12 mouse cellular contexts compared by ENCODE assay signal in genomic region chr13:22013716-22014115, GRCm38 (mm10). TPM values are rescaled to one million over a fixed set of nuclear protein-coding genes. Genes with fewer than 3 reads are reported as not detected.
DNase-seq lines count a peak whose midpoint lies in the region; ATAC-seq lines count a peak whose summit lies in the region.
"Had no signal": no experiment of that assay in that cellular context is flagged by ENCODE, and none has a peak within 500 bp of the region (broad histone marks: within the 10 kb centered on the region; RNA-seq: fewer than 3 reads in every experiment).

No protein-coding gene starts in this region.

- ATAC-seq in forebrain, embryonic 13.5 days, result no peak
- ATAC-seq in kidney, embryonic 14.5 days (ENCODE audit: low FRiP score, low TSS enrichment), result no peak
- no peak for ATAC-seq in neural tube, embryonic 15.5 days (ENCODE audit: low FRiP score)

- no peak overlapping the region for H3K4me2 ChIP-seq in forebrain, embryonic 13.5 days
- H3K4me2 ChIP-seq in kidney, embryonic 14.5 days (replicated peaks; ENCODE audit: low read depth, low read length), result no peak overlapping the region
- H3K4me2 ChIP-seq in neural tube, embryonic 15.5 days, result no peak overlapping the region

- peak overlapping the region; percentile 36 for H3K4me3 ChIP-seq in forebrain, embryonic 10.5 days
- no peak overlapping the region for H3K4me3 ChIP-seq in forebrain, embryonic 13.5 days
- peak overlapping the region; percentile 9; the same call in 1 of the 2 replicates for H3K4me3 ChIP-seq in kidney, embryonic 14.5 days (ENCODE audit: low read length)
- H3K4me3 ChIP-seq in neural tube, embryonic 15.5 days (replicated peaks), result no peak overlapping the region
- H3K4me3 ChIP-seq: layer of hippocampus, adult 2 months; neural tube, embryonic 13.5 days had no signal

- peaks cover 4% of the 10 kb centered on the region; the same call in 1 of the 2 replicates for H3K9me3 ChIP-seq in forebrain, embryonic 10.5 days
- no peaks in the 10 kb centered on the region for H3K9me3 ChIP-seq in forebrain, embryonic 13.5 days (replicated peaks)
- H3K9me3 ChIP-seq in kidney, embryonic 14.5 days (ENCODE audit: control insufficient read depth, low read length), result no peaks in the 10 kb centered on the region
- no peaks in the 10 kb centered on the region for H3K9me3 ChIP-seq in neural tube, embryonic 15.5 days (replicated peaks)

- WGBS in forebrain, embryonic 10.5 days, result 19% methylated on average over 13 of the region's 13 CpGs
- WGBS in forebrain, embryonic 13.5 days, result 17% methylated on average over 13 of the region's 13 CpGs
- 15% methylated on average over 13 of the region's 13 CpGs for WGBS in kidney, embryonic 14.5 days
- 18% methylated on average over 13 of the region's 13 CpGs for WGBS in neural tube, embryonic 15.5 days

- H3K27me3 ChIP-seq in forebrain, embryonic 10.5 days (ENCODE audit: poor library complexity, severe bottlenecking), result peaks cover 85% of the 10 kb centered on the region
- H3K27me3 ChIP-seq in forebrain, embryonic 13.5 days, result peaks cover 89% of the 10 kb centered on the region
- peaks cover 70% of the 10 kb centered on the region for H3K27me3 ChIP-seq in kidney, embryonic 14.5 days (ENCODE audit: control insufficient read depth, insufficient read depth, low read length)
- peaks cover 85% of the 10 kb centered on the region for H3K27me3 ChIP-seq in neural tube, embryonic 15.5 days (replicated peaks)

- no peak overlapping the region for H3K9ac ChIP-seq in forebrain, embryonic 13.5 days
- H3K9ac ChIP-seq in kidney, embryonic 14.5 days (ENCODE audit: low read depth, low read length), result no peak overlapping the region
- H3K9ac ChIP-seq in neural tube, embryonic 15.5 days (replicated peaks), result no peak overlapping the region
- H3K9ac ChIP-seq: hindbrain, embryonic 13.5 days; neural tube, embryonic 13.5 days had no signal

- no peak overlapping the region for H3K27ac ChIP-seq in forebrain, embryonic 10.5 days
- no peak overlapping the region for H3K27ac ChIP-seq in forebrain, embryonic 13.5 days
- H3K27ac ChIP-seq in kidney, embryonic 14.5 days (ENCODE audit: low read depth, low read length), result no peak overlapping the region
- H3K27ac ChIP-seq in neural tube, embryonic 15.5 days (replicated peaks), result no peak overlapping the region
- H3K27ac ChIP-seq: hindbrain, embryonic 13.5 days; layer of hippocampus, adult 2 months; neural tube, embryonic 13.5 days had no signal

- no peaks in the 10 kb centered on the region for H3K36me3 ChIP-seq in forebrain, embryonic 10.5 days (replicated peaks)
- H3K36me3 ChIP-seq in forebrain, embryonic 13.5 days (ENCODE audit: poor library complexity, severe bottlenecking), result no peaks in the 10 kb centered on the region
- H3K36me3 ChIP-seq in kidney, embryonic 14.5 days (ENCODE audit: control insufficient read depth, insufficient read depth, low read length), result no peaks in the 10 kb centered on the region
- no peaks in the 10 kb centered on the region for H3K36me3 ChIP-seq in neural tube, embryonic 15.5 days
- H3K36me3 ChIP-seq: hindbrain, embryonic 13.5 days; neural tube, embryonic 13.5 days had no signal

- peak; percentile 41 for DNase-seq in forebrain, embryonic 10.5 days (ENCODE audit: extremely low spot score, low spot score)
- DNase-seq in kidney, postnatal 14 days, result no peak
- peak; percentile 53 for DNase-seq in neural tube, embryonic 10.5 days (ENCODE audit: extremely low spot score, low spot score)
- no peak for DNase-seq in left cerebral cortex, adult 11 months (ENCODE audit: low spot score)
- DNase-seq in spleen, postnatal 14 days (ENCODE audit: low spot score in 2 of 2), result no peak
- DNase-seq: right cerebral cortex, postnatal 14 days had no signal

- peaks cover 12% of the 10 kb centered on the region for H3K4me1 ChIP-seq in forebrain, embryonic 10.5 days
- peaks cover 3% of the 10 kb centered on the region; the same call in 1 of the 2 replicates for H3K4me1 ChIP-seq in forebrain, embryonic 13.5 days
- H3K4me1 ChIP-seq in kidney, embryonic 14.5 days (ENCODE audit: control insufficient read depth, insufficient read depth, low read length), result no peaks in the 10 kb centered on the region; the same call in 1 of the 2 replicates
- H3K4me1 ChIP-seq in neural tube, embryonic 15.5 days, result no peaks in the 10 kb centered on the region
- H3K4me1 ChIP-seq: hindbrain, embryonic 13.5 days; neural tube, embryonic 13.5 days had no signal

RNA-seq across cellular contexts. Expression of gene Prss16, which starts 4.2 kb away (rescaled TPM):
- polyA plus RNA-seq in forebrain, embryonic 10.5 days (2016; fragmentation: Nextera tagmentation; extraction: Ambion mirVana), result 0.26 and 0.41 TPM in 2 replicates
- polyA plus RNA-seq in forebrain, embryonic 13.5 days (2015; fragmentation: Nextera tagmentation; extraction: Ambion mirVana), result not detected in 2 replicates
- not detected in 2 replicates for polyA plus RNA-seq in kidney, embryonic 14.5 days (2014; fragmentation: Nextera tagmentation; extraction: Ambion mirVana)
- polyA plus RNA-seq in neural tube, embryonic 15.5 days (2015; fragmentation: Nextera tagmentation; extraction: Ambion mirVana), result 0.09 and 167 TPM in 2 replicates

RNA-seq across cellular contexts. Expression of gene Hist1h2ah, which starts 21.7 kb away (rescaled TPM):
- 12.1 and 14.3 TPM in 2 replicates for polyA plus RNA-seq in forebrain, embryonic 10.5 days (2016; fragmentation: Nextera tagmentation; extraction: Ambion mirVana)
- 2.8 and 10.7 TPM in 2 replicates for polyA plus RNA-seq in forebrain, embryonic 13.5 days (2015; fragmentation: Nextera tagmentation; extraction: Ambion mirVana)
- 8.6 and 14.9 TPM in 2 replicates for polyA plus RNA-seq in kidney, embryonic 14.5 days (2014; fragmentation: Nextera tagmentation; extraction: Ambion mirVana)
- polyA plus RNA-seq in neural tube, embryonic 15.5 days (2015; fragmentation: Nextera tagmentation; extraction: Ambion mirVana), result 4.5 TPM in 1 of 2 replicates, not detected in the other
- polyA plus RNA-seq: hindbrain, embryonic 13.5 days had no signal

RNA-seq across cellular contexts. Expression of gene Hist1h2bk, which starts 22.0 kb away (rescaled TPM):
- 6.4 and 7.7 TPM in 2 replicates for polyA plus RNA-seq in forebrain, embryonic 10.5 days (2016; fragmentation: Nextera tagmentation; extraction: Ambion mirVana)
- 7.5 and 10.3 TPM in 2 replicates for polyA plus RNA-seq in forebrain, embryonic 13.5 days (2015; fragmentation: Nextera tagmentation; extraction: Ambion mirVana)
- polyA plus RNA-seq in kidney, embryonic 14.5 days (2014; fragmentation: Nextera tagmentation; extraction: Ambion mirVana), result 14.1 and 26.0 TPM in 2 replicates
- polyA plus RNA-seq in neural tube, embryonic 15.5 days (2015; fragmentation: Nextera tagmentation; extraction: Ambion mirVana), result 0.97 and 2.2 TPM in 2 replicates

RNA-seq across cellular contexts. Expression of gene Hist1h4i, which starts 27.4 kb away (rescaled TPM):
- 53.1 and 58.6 TPM in 2 replicates for polyA plus RNA-seq in forebrain, embryonic 10.5 days (2016; fragmentation: Nextera tagmentation; extraction: Ambion mirVana)
- polyA plus RNA-seq in forebrain, embryonic 13.5 days (2015; fragmentation: Nextera tagmentation; extraction: Ambion mirVana), result 42.8 and 45.2 TPM in 2 replicates
- polyA plus RNA-seq in kidney, embryonic 14.5 days (2014; fragmentation: Nextera tagmentation; extraction: Ambion mirVana), result 33.2 and 38.0 TPM in 2 replicates
- 4.8 and 8.5 TPM in 2 replicates for polyA plus RNA-seq in neural tube, embryonic 15.5 days (2015; fragmentation: Nextera tagmentation; extraction: Ambion mirVana)

RNA-seq across cellular contexts. Expression of gene Hist1h2ag, which starts 29.0 kb away (rescaled TPM):
- 54.9 and 55.0 TPM in 2 replicates for polyA plus RNA-seq in forebrain, embryonic 10.5 days (2016; fragmentation: Nextera tagmentation; extraction: Ambion mirVana)
- 60.3 and 62.0 TPM in 2 replicates for polyA plus RNA-seq in forebrain, embryonic 13.5 days (2015; fragmentation: Nextera tagmentation; extraction: Ambion mirVana)
- 81.2 and 125 TPM in 2 replicates for polyA plus RNA-seq in kidney, embryonic 14.5 days (2014; fragmentation: Nextera tagmentation; extraction: Ambion mirVana)
- polyA plus RNA-seq in neural tube, embryonic 15.5 days (2015; fragmentation: Nextera tagmentation; extraction: Ambion mirVana), result 3.0 and 13.9 TPM in 2 replicates

Comparison
In these comparisons a context has a peak if more than half of its experiments do, and no peak if none do; other contexts are left out.
1. H3K4me3 ChIP-seq: peak in forebrain, embryonic 10.5 days (single experiment) and kidney, embryonic 14.5 days (single experiment); none in forebrain, embryonic 13.5 days (single experiment) and neural tube, embryonic 15.5 days (single experiment).
2. DNase-seq: peak in forebrain, embryonic 10.5 days (single experiment) and neural tube, embryonic 10.5 days (single experiment); none in kidney, postnatal 14 days (single experiment), left cerebral cortex, adult 11 months (single experiment) and spleen, postnatal 14 days (0 of 2).